Mouse (Mus musculus) ES-E14 (cell line): ENCODE results near the gene Ahcyl2. TPM values are rescaled to one million over a fixed set of nuclear protein-coding genes. Genes with fewer than 3 reads are reported as not detected.
A peak's percentile ranks its signal among the peaks of the same experiment; 100 is the strongest.
"Not testable (repeated sequence)": the region's sequence is repeated elsewhere in the genome, so short reads cannot be mapped to it uniquely, and the experiment has no call there.

Source experiments
- DNase-seq: peaks from one replicate; pipeline ENCODE4 v3.0.0-alpha.2; 2013; ENCODE audit warnings: low read depth, low spot score
- H3K27ac ChIP-seq: 2 replicates; pipeline ENCODE4 v1.5.1; 2012; ENCODE audit warnings: low read depth, mild to moderate bottlenecking, low read length, moderate library complexity, mixed read lengths; ENCODE audit not compliant: poor library complexity, insufficient read depth, severe bottlenecking
- H3K36me3 ChIP-seq: 2 replicates; pipeline ENCODE4 v1.6.1; 2012; ENCODE audit warnings: mild to moderate bottlenecking, low read length, moderate library complexity, mixed read lengths; ENCODE audit not compliant: control insufficient read depth, poor library complexity, insufficient read depth, severe bottlenecking
- H3K4me1 ChIP-seq, 2 experiments: fragments of 150-350 bp in 1 of 2; sonication (generic) in 1 of 2; 2 replicates each; pipeline ENCODE4 v1.6.1; 2012; ENCODE audit warnings: low read length in 2 of 2, mild to moderate bottlenecking in 1 of 2, mixed read lengths in 1 of 2; ENCODE audit not compliant: control insufficient read depth in 2 of 2, insufficient read depth in 2 of 2, poor library complexity in 1 of 2
- H3K4me3 ChIP-seq, 2 experiments: fragments of 150-350 bp in 1 of 2; sonication (generic) in 1 of 2; 2 replicates each; pipeline ENCODE4 v1.5.1; 2012; ENCODE audit warnings: low read length in 2 of 2, low read depth in 1 of 2, mild to moderate bottlenecking in 1 of 2, mixed read lengths in 1 of 2; ENCODE audit not compliant: insufficient read depth in 1 of 2, poor library complexity in 1 of 2, severe bottlenecking in 1 of 2
- H3K9ac ChIP-seq: 2 replicates; pipeline ENCODE4 v1.6.1; 2012; ENCODE audit warnings: low read depth, mild to moderate bottlenecking, low read length, mixed read lengths; ENCODE audit not compliant: poor library complexity, insufficient read depth, severe bottlenecking
- H3K9me3 ChIP-seq: fragments of 150-350 bp; sonication (generic); 2 replicates; pipeline ENCODE4 v1.6.1; 2012; ENCODE audit warnings: low read depth, mild to moderate bottlenecking, low read length; ENCODE audit not compliant: control insufficient read depth, insufficient read depth
- CHD2 ChIP-seq: IDR thresholded peaks from 2 replicates; pipeline ENCODE4 v1.6.1; 2014; ENCODE audit warnings: mild to moderate bottlenecking, low read depth, low read length, inconsistent platforms
- HCFC1 ChIP-seq: IDR thresholded peaks from 2 replicates; pipeline ENCODE4 v1.6.1; 2012; ENCODE audit warnings: low read length, inconsistent platforms, borderline replicate concordance; ENCODE audit not compliant: insufficient read depth
- MAFK ChIP-seq: IDR thresholded peaks from 2 replicates; pipeline ENCODE4 v1.6.1; 2014; ENCODE audit warnings: mild to moderate bottlenecking, low read depth, low read length, inconsistent platforms; ENCODE audit not compliant: insufficient read depth
- ZC3H11A ChIP-seq: IDR thresholded peaks from 2 replicates; pipeline ENCODE4 v1.6.1; 2012; ENCODE audit warnings: low read depth, mild to moderate bottlenecking, inconsistent platforms, low read length, borderline replicate concordance
- ZNF384 ChIP-seq: IDR thresholded peaks from 2 replicates; pipeline ENCODE4 v1.6.1; 2012; ENCODE audit warnings: low read depth, low read length, inconsistent platforms
- in situ Hi-C, 2 experiments: fragments of 600-800 bp; cut with MboI; formaldehyde crosslinking; loops; one replicate each; pipeline ENCODE4 v1.15.1; 2025; ENCODE audit warnings: low sequenced_read_pairs in 2 of 2, inconsistent platforms in 1 of 2; ENCODE audit not compliant: unreplicated experiment in 2 of 2
- total RNA-seq: library from RNA; depleted of rRNA; stranded (reverse); fragments of 300-350 nt; gene quantifications from 2 replicates; pipeline ENCODE4 v1.2.3, GENCODE M21; 2012

Ahcyl2 gene
- total RNA-seq, 1 experiment, result 17.5 TPM

- DNase-seq, result no peak
- peaks cover 5% of the 10 kb centered on the region; the same call in 1 of the 2 replicates for H3K36me3 ChIP-seq
- no peak overlapping the region for H3K9ac ChIP-seq
- no peaks in the 10 kb centered on the region for H3K4me1 ChIP-seq
- TF ChIP-seq MAFK (no peak), ZNF384 (no peak), ZC3H11A (no peak), HCFC1 (no peak), CHD2 (no peak)
- no peak overlapping the region for H3K4me3 ChIP-seq
- no peaks in the 10 kb centered on the region for H3K9me3 ChIP-seq
- in situ Hi-C loops, result no loop called here
- no peak overlapping the region for H3K27ac ChIP-seq
Observed at GRCm38 (mm10) chr6:29756476-29756875, 11.3 kb upstream of the Ahcyl2 start.

- Histone ChIP-seq H3K9ac (peak overlapping the region; percentile 17; the same call in 1 of the 2 replicates), H3K36me3 (peaks cover 5% of the 10 kb centered on the region; the same call in 1 of the 2 replicates), H3K4me3 (no peak overlapping the region), H3K4me1 (no peaks in the 10 kb centered on the region), H3K27ac (no peak overlapping the region), H3K9me3 (no peaks in the 10 kb centered on the region)
- in situ Hi-C loops, result no loop called here
- TF ChIP-seq ZC3H11A (0 out of 2 replicates have a peak, but pooled peaks have one; percentile 31), ZNF384 (no peak), MAFK (no peak)
- peak; percentile 88 for DNase-seq
Observed at GRCm38 (mm10) chr6:29758417-29758816, 9.4 kb upstream of the Ahcyl2 start.

- in situ Hi-C loops, result no loop called here
- Histone ChIP-seq H3K27ac (no peak overlapping the region), H3K9ac (peak overlapping the region; percentile 17; the same call in 1 of the 2 replicates), H3K9me3 (no peaks in the 10 kb centered on the region), H3K4me1 (no peaks in the 10 kb centered on the region), H3K4me3 (no peak overlapping the region), H3K36me3 (peaks cover 5% of the 10 kb centered on the region; the same call in 1 of the 2 replicates)
- no peak for TF ChIP-seq MAFK
- DNase-seq, result no peak
Observed at GRCm38 (mm10) chr6:29759012-29759679, 8.7 kb upstream of the Ahcyl2 start.

GRCm38 (mm10) chr6:29760397-29760796 lies 7.4 kb upstream of the Ahcyl2 start:
- not testable (repeated sequence) for H3K27ac ChIP-seq, H3K36me3 ChIP-seq, H3K4me1 ChIP-seq, H3K9ac ChIP-seq, H3K4me3 ChIP-seq, DNase-seq, H3K9me3 ChIP-seq
- in situ Hi-C loops, result loop anchor here in 1 of 2 experiments (10.0 kb wide), 1 partner anchor 444 kb away; no protein-coding TSS in a partner anchor

GRCm38 (mm10) chr6:29761282-29761681 lies 6.5 kb upstream of the Ahcyl2 start:
- TF ChIP-seq MAFK (no peak), ZNF384 (no peak), ZC3H11A (no peak), CHD2 (no peak), HCFC1 (no peak)
- in situ Hi-C loops, result loop anchor here in 1 of 2 experiments (10.0 kb wide), 1 partner anchor 444 kb away; no protein-coding TSS in a partner anchor
- no peak for DNase-seq
- Histone ChIP-seq H3K4me3 (no peak overlapping the region), H3K36me3 (peaks cover 5% of the 10 kb centered on the region; the same call in 1 of the 2 replicates), H3K9me3 (no peaks in the 10 kb centered on the region), H3K9ac (no peak overlapping the region), H3K27ac (no peak overlapping the region), H3K4me1 (no peaks in the 10 kb centered on the region)
